14 mouse cellular contexts compared by ENCODE assay signal in genomic region chr4:97814515-97814914, GRCm38 (mm10). TPM values are rescaled to one million over a fixed set of nuclear protein-coding genes. Genes with fewer than 3 reads are reported as not detected.
DNase-seq lines count a peak whose midpoint lies in the region; ATAC-seq and TF ChIP-seq lines count a peak whose summit lies in the region.
"Had no signal": no experiment of that assay in that cellular context is flagged by ENCODE, and none has a peak within 500 bp of the region (broad histone marks: within the 10 kb centered on the region; RNA-seq: fewer than 3 reads in every experiment).

No protein-coding gene starts in this region.

- WGBS in lung, adult 2 months: 54% methylated on average over 7 of the region's 7 CpGs
- WGBS in liver, embryonic 13.5 days (ENCODE audit: insufficient replicate concordance): 62% methylated on average over 7 of the region's 7 CpGs
- 87% methylated on average over 7 of the region's 7 CpGs for whole genome bisulfite sequencing in embryonic facial prominence, embryonic 10.5 days

- H3K4me3 ChIP-seq in gastrocnemius, adult 2 months: no peak overlapping the region
- H3K4me3 ChIP-seq in lung, adult 2 months (replicated peaks; ENCODE audit: extremely low read depth, low read depth, low read length): no peak overlapping the region
- H3K4me3 ChIP-seq in liver, embryonic 13.5 days (replicated peaks): no peak overlapping the region
- no peak overlapping the region for H3K4me3 ChIP-seq in embryonic facial prominence, embryonic 10.5 days
- H3K4me3 ChIP-seq: forebrain, embryonic 13.5 days; neural tube, embryonic 13.5 days had no signal

- intact Hi-C loops in gastrocnemius, adult 2 months (cut with DNase I): no loop called here
- intact Hi-C loops in gastrocnemius, postnatal 14 days (cut with DNase I; ENCODE audit: low total_unique reads): no loop called here

- DNase-seq in gastrocnemius, adult 2 months: no peak
- DNase-seq in gastrocnemius, postnatal 14 days: no peak
- peak; percentile 51 to 66 for DNase-seq in lung, adult 18-20 months
- no peak for DNase-seq in lung, adult 2 months
- no peak for DNase-seq in liver, embryonic 13.5 days
- DNase-seq in skeletal muscle tissue, adult 2 months (ENCODE audit: low read depth, low spot score): peak; percentile 46
- DNase-seq in embryonic facial prominence, embryonic 10.5 days (ENCODE audit: low spot score): no peak
- DNase-seq in thymus, postnatal 0 days (ENCODE audit: low spot score): no peak
- DNase-seq: gastrocnemius, postnatal 25 days; layer of hippocampus, adult 9-11 months had no signal

- H3K36me3 ChIP-seq in liver, embryonic 13.5 days: no peaks in the 10 kb centered on the region
- H3K36me3 ChIP-seq in embryonic facial prominence, embryonic 10.5 days (replicated peaks): no peaks in the 10 kb centered on the region
- H3K36me3 ChIP-seq: neural tube, embryonic 13.5 days had no signal

- H3K9ac ChIP-seq in liver, embryonic 13.5 days: no peak overlapping the region
- H3K9ac ChIP-seq: forebrain, embryonic 13.5 days; neural tube, embryonic 13.5 days had no signal

- TF ChIP-seq CTCF in gastrocnemius, adult 2 months (IDR thresholded peaks at IDR 0.05): no peak
- no peak for TF ChIP-seq CTCF in lung, adult 2 months (IDR thresholded peaks at IDR 0.05; ENCODE audit: insufficient read depth, low read length)

- H3K27me3 ChIP-seq in liver, embryonic 13.5 days: no peaks in the 10 kb centered on the region
- no peaks in the 10 kb centered on the region for H3K27me3 ChIP-seq in embryonic facial prominence, embryonic 10.5 days (replicated peaks; ENCODE audit: low read depth, poor library complexity, severe bottlenecking)
- H3K27me3 ChIP-seq: forebrain, embryonic 13.5 days; neural tube, embryonic 13.5 days had no signal

- peaks cover 14% of the 10 kb centered on the region for H3K4me1 ChIP-seq in lung, adult 2 months (ENCODE audit: control insufficient read depth, insufficient read depth, low read length)
- peaks cover 3% of the 10 kb centered on the region; the same call in 1 of the 2 replicates for H3K4me1 ChIP-seq in liver, embryonic 13.5 days (replicated peaks)
- H3K4me1 ChIP-seq in embryonic facial prominence, embryonic 10.5 days: peaks cover 9% of the 10 kb centered on the region; the same call in 1 of the 2 replicates

- peak; percentile 55; the same call in 1 of the 2 replicates for ATAC-seq in liver, embryonic 13.5 days (ENCODE audit: low read depth)
- ATAC-seq: forebrain, embryonic 13.5 days had no signal

- H3K27ac ChIP-seq in gastrocnemius, adult 2 months: peak overlapping the region; percentile 51
- no peak overlapping the region for H3K27ac ChIP-seq in liver, embryonic 13.5 days
- H3K27ac ChIP-seq in embryonic facial prominence, embryonic 10.5 days (replicated peaks): no peak overlapping the region
- H3K27ac ChIP-seq: forebrain, embryonic 13.5 days; neural tube, embryonic 13.5 days had no signal

- no peaks in the 10 kb centered on the region for H3K9me3 ChIP-seq in liver, embryonic 13.5 days (replicated peaks)
- no peaks in the 10 kb centered on the region for H3K9me3 ChIP-seq in embryonic facial prominence, embryonic 10.5 days
- H3K9me3 ChIP-seq: forebrain, embryonic 13.5 days; neural tube, embryonic 13.5 days had no signal

- no peak for TF ChIP-seq POLR2A in lung, adult 2 months (IDR thresholded peaks at IDR 0.05; ENCODE audit: borderline replicate concordance, extremely low read depth, low read depth, low read length)

- H3K4me2 ChIP-seq in liver, embryonic 13.5 days: no peak overlapping the region
- H3K4me2 ChIP-seq: forebrain, embryonic 13.5 days; neural tube, embryonic 13.5 days had no signal

RNA-seq across cellular contexts. Expression of gene E130114P18Rik, which starts 36.6 kb away (rescaled TPM):
- not detected for total RNA-seq in gastrocnemius, adult 2 months (2021)
- under 1 TPM; 0.38 to 0.39 TPM for total RNA-seq in gastrocnemius, postnatal 14 days (2021)
- 0.17 TPM in 1 of 2 replicates, not detected in the other for polyA plus RNA-seq in lung, adult 2 months (2012; rRNA removed)
- polyA plus RNA-seq in liver, embryonic 13.5 days (2015; fragmentation: Nextera tagmentation; extraction: Ambion mirVana): 0.09 TPM in 1 of 2 replicates, not detected in the other
- 10.9 and 13.6 TPM in 2 replicates for polyA plus RNA-seq in embryonic facial prominence, embryonic 10.5 days (2016; fragmentation: Nextera tagmentation; extraction: Ambion mirVana)
- 0.54 and 0.79 TPM in 2 replicates for polyA plus RNA-seq in thymus, postnatal 0 days (2015; fragmentation: Nextera tagmentation; extraction: Ambion mirVana)
- polyA plus RNA-seq: C2C12, G1E had no signal

RNA-seq across cellular contexts. Expression of gene Nfia, which starts 42.0 kb away (rescaled TPM):
- 10 to 100 TPM; 57.0 to 57.8 TPM for total RNA-seq in gastrocnemius, adult 2 months (2021)
- 10 to 100 TPM; 69.5 to 70.1 TPM for total RNA-seq in gastrocnemius, postnatal 14 days (2021)
- 52.7 and 57.7 TPM in 2 replicates for polyA plus RNA-seq in lung, adult 2 months (2012; rRNA removed)
- 3.0 and 3.8 TPM in 2 replicates for polyA plus RNA-seq in liver, embryonic 13.5 days (2015; fragmentation: Nextera tagmentation; extraction: Ambion mirVana)
- 8.0 and 17.0 TPM in 2 replicates for polyA plus RNA-seq in embryonic facial prominence, embryonic 10.5 days (2016; fragmentation: Nextera tagmentation; extraction: Ambion mirVana)
- polyA plus RNA-seq in thymus, postnatal 0 days (2015; fragmentation: Nextera tagmentation; extraction: Ambion mirVana): 16.5 and 18.7 TPM in 2 replicates

Comparison
In these comparisons a context has a peak if more than half of its experiments do, and no peak if none do; other contexts are left out.
1. DNase-seq: peak in lung, adult 18-20 months (2 of 2) and skeletal muscle tissue, adult 2 months (single experiment); none in gastrocnemius, adult 2 months (single experiment), gastrocnemius, postnatal 14 days (single experiment), lung, adult 2 months (single experiment), liver, embryonic 13.5 days (single experiment), embryonic facial prominence, embryonic 10.5 days (single experiment) and thymus, postnatal 0 days (single experiment).